Comparison of ENCODE assay signal across 35 mouse cellular contexts in genomic region chr14:43237769-43238168, GRCm38 (mm10). TPM values are rescaled to one million over a fixed set of nuclear protein-coding genes. Genes with fewer than 3 reads are reported as not detected.
"Had no signal": no experiment of that assay in that cellular context is flagged by ENCODE, and none has a peak within 500 bp of the region (broad histone marks: within the 10 kb centered on the region; RNA-seq: fewer than 3 reads in every experiment).

No protein-coding gene starts in this region.

RNA-seq across cellular contexts. Expression of gene Gm8122, which starts 2.7 kb away (rescaled TPM):
- total RNA-seq: gastrocnemius, adult 2 months; gastrocnemius, postnatal 10 days; gastrocnemius, postnatal 25 days; gastrocnemius, postnatal 4 days; granulocyte monocyte progenitor cell, adult 5-6 weeks; heart, adult 2 months; heart, postnatal 14 days; heart, postnatal 36 days; hematopoietic stem cell, adult 5-6 weeks; hindbrain, postnatal 0 days; layer of hippocampus, adult 8-10 months; layer of hippocampus, postnatal 14 days; layer of hippocampus, postnatal 36 days; left cerebral cortex, adult 18-20 months; left cerebral cortex, adult 8-10 months; left cerebral cortex, postnatal 10 days; left cerebral cortex, postnatal 4 days; liver, adult 2 months had no signal
- polyA plus RNA-seq: frontal cortex, adult 2 months; heart, adult 2 months; heart, embryonic 11.5 days; heart, embryonic 13.5 days; heart, embryonic 15.5 days; heart, postnatal 0 days; hindbrain, embryonic 11.5 days; hindbrain, embryonic 13.5 days; hindbrain, embryonic 15.5 days; hindbrain, postnatal 0 days; intestine, embryonic 14.5 days; intestine, embryonic 16.5 days; kidney, embryonic 14.5 days; kidney, embryonic 16.5 days; limb, embryonic 11.5 days; limb, embryonic 13.5 days; limb, embryonic 15.5 days; liver, adult 2 months; liver, embryonic 12.5 days; liver, embryonic 14.5 days had no signal

RNA-seq across cellular contexts. Expression of gene Gm8126, which starts 20.7 kb away (rescaled TPM):
- total RNA-seq: gastrocnemius, adult 2 months; gastrocnemius, postnatal 10 days; gastrocnemius, postnatal 25 days; gastrocnemius, postnatal 4 days; granulocyte monocyte progenitor cell, adult 5-6 weeks; heart, adult 2 months; heart, postnatal 14 days; heart, postnatal 36 days; hematopoietic stem cell, adult 5-6 weeks; hindbrain, postnatal 0 days; layer of hippocampus, adult 8-10 months; left cerebral cortex, postnatal 10 days; liver, adult 2 months had no signal
- polyA plus RNA-seq: heart, adult 2 months; heart, embryonic 11.5 days; heart, embryonic 13.5 days; heart, embryonic 15.5 days; heart, postnatal 0 days; hindbrain, embryonic 11.5 days; hindbrain, embryonic 13.5 days; hindbrain, embryonic 15.5 days; hindbrain, postnatal 0 days; intestine, embryonic 14.5 days; intestine, embryonic 16.5 days; kidney, embryonic 14.5 days; kidney, embryonic 16.5 days; limb, embryonic 11.5 days; limb, embryonic 13.5 days; limb, embryonic 15.5 days; liver, adult 2 months; liver, embryonic 12.5 days; liver, embryonic 14.5 days had no signal

RNA-seq across cellular contexts. Expression of gene Gm9732, which starts 37.1 kb away (rescaled TPM):
- total RNA-seq: gastrocnemius, adult 2 months; gastrocnemius, postnatal 10 days; gastrocnemius, postnatal 25 days; gastrocnemius, postnatal 4 days; granulocyte monocyte progenitor cell, adult 5-6 weeks; heart, adult 2 months; heart, postnatal 14 days; heart, postnatal 36 days; hematopoietic stem cell, adult 5-6 weeks; layer of hippocampus, adult 8-10 months; layer of hippocampus, postnatal 14 days; layer of hippocampus, postnatal 36 days; left cerebral cortex, postnatal 10 days; left cerebral cortex, postnatal 4 days; liver, adult 2 months had no signal
- polyA plus RNA-seq: heart, adult 2 months; heart, embryonic 11.5 days; heart, embryonic 13.5 days; heart, embryonic 15.5 days; heart, postnatal 0 days; hindbrain, embryonic 11.5 days; hindbrain, embryonic 15.5 days; intestine, embryonic 14.5 days; intestine, embryonic 16.5 days; kidney, embryonic 14.5 days; kidney, embryonic 16.5 days; limb, embryonic 11.5 days; limb, embryonic 13.5 days; limb, embryonic 15.5 days; liver, adult 2 months; liver, embryonic 12.5 days; liver, embryonic 14.5 days had no signal

RNA-seq across cellular contexts. Expression of gene Gm8127, which starts 55.9 kb away (rescaled TPM):
- total RNA-seq: gastrocnemius, adult 2 months; gastrocnemius, postnatal 10 days; gastrocnemius, postnatal 25 days; gastrocnemius, postnatal 4 days; granulocyte monocyte progenitor cell, adult 5-6 weeks; heart, adult 2 months; heart, postnatal 14 days; heart, postnatal 36 days; hematopoietic stem cell, adult 5-6 weeks; hindbrain, postnatal 0 days; layer of hippocampus, adult 8-10 months; layer of hippocampus, postnatal 14 days; layer of hippocampus, postnatal 36 days; left cerebral cortex, adult 18-20 months; left cerebral cortex, adult 8-10 months; left cerebral cortex, postnatal 10 days; left cerebral cortex, postnatal 4 days; liver, adult 2 months had no signal
- polyA plus RNA-seq: frontal cortex, adult 2 months; heart, adult 2 months; heart, embryonic 11.5 days; heart, embryonic 13.5 days; heart, embryonic 15.5 days; heart, postnatal 0 days; hindbrain, embryonic 11.5 days; hindbrain, embryonic 13.5 days; hindbrain, embryonic 15.5 days; hindbrain, postnatal 0 days; intestine, embryonic 14.5 days; intestine, embryonic 16.5 days; kidney, embryonic 14.5 days; kidney, embryonic 16.5 days; limb, embryonic 11.5 days; limb, embryonic 13.5 days; limb, embryonic 15.5 days; liver, adult 2 months; liver, embryonic 12.5 days; liver, embryonic 14.5 days had no signal

RNA-seq across cellular contexts. Expression of gene Gm7233, which starts 58.1 kb away (rescaled TPM):
- total RNA-seq: gastrocnemius, adult 2 months; gastrocnemius, postnatal 10 days; gastrocnemius, postnatal 25 days; gastrocnemius, postnatal 4 days; granulocyte monocyte progenitor cell, adult 5-6 weeks; heart, adult 2 months; heart, postnatal 14 days; heart, postnatal 36 days; hematopoietic stem cell, adult 5-6 weeks; hindbrain, postnatal 0 days; layer of hippocampus, postnatal 14 days; liver, adult 2 months had no signal
- polyA plus RNA-seq: heart, adult 2 months; heart, embryonic 11.5 days; heart, embryonic 13.5 days; heart, embryonic 15.5 days; heart, postnatal 0 days; hindbrain, embryonic 11.5 days; hindbrain, embryonic 13.5 days; hindbrain, embryonic 15.5 days; intestine, embryonic 14.5 days; intestine, embryonic 16.5 days; kidney, embryonic 14.5 days; kidney, embryonic 16.5 days; limb, embryonic 11.5 days; limb, embryonic 13.5 days; limb, embryonic 15.5 days; liver, adult 2 months; liver, embryonic 12.5 days; liver, embryonic 14.5 days had no signal
